Mouse (Mus musculus) lung, postnatal 0 days (tissue): ENCODE measurements at regions not wholly inside any gene's neighbourhood (a gene's known extent, or its start where the extent isn't known, plus 50 kb on each side); places are given as distances from the start of the nearest gene placed in this dataset.

Experiments
- CTCF ChIP-seq: IDR thresholded peaks from 2 replicates; pipeline ENCODE4 v1.5.1; 2016; ENCODE audit warnings: antibody characterized with exemption, mild to moderate bottlenecking
- EP300 ChIP-seq: IDR thresholded peaks from 2 replicates; pipeline ENCODE4 v1.6.1; 2016; ENCODE audit warnings: antibody characterized with exemption, mild to moderate bottlenecking, control low read depth

DNA sequence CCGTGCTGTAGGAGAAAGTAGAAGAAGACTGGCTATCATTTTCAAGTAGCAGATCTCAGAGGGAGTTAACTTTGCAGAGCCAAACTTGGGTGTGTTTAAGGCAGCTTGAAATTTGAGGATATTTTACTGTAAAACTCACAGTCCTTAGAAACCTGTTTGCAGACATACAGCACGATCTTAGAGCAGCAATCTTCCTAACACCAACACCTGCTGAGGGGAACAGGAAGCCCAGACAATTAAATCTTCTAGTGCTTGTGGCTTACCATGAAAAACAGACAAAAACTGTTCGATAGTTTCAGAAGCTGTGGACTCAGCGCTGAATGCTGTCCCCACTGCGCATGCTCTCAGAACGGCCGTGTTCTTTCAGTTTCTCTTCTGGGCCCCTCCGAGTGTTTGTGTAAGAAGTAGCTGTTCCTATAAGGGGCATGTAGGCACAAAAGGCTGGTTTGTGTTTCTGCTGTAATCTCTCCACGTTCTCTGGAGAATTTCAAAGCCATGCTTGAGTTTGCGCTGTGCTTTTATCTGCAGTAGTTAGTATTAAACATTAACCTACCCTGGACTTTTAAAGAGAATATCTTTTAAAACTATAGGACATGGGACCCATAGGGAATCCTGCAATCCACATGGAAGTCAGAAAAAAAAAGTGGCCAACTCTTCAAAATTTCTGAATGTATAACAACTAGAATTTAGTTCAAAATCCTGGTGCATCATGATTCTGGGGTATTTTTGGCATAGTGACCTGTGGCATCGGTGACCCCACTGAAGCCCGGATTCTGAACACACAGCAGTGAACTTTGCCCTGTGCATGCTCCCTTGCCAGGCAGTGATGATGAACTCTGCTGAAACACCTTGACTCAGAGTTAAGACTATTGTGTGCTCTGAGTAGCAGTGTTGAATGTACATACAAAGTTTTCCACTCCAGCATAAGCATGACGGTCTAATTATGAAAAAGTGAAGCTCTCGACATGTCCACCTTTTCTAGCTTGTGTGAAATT is 584.4 kb downstream of the Etnk1 start:
- TF ChIP-seq CTCF (no peak), EP300 (no peak)
